Mouse (Mus musculus) kidney, postnatal 10 days (tissue): ENCODE data around the gene Traf2.

ENCODE experiments used
- DNase-seq: peaks from one replicate; pipeline ENCODE4 v3.0.0; 2021; ENCODE audit warnings: mixed read lengths

Gene Traf2

GRCm38 (mm10) chr2:25546811-25547491 lies at the start of gene Traf2:
Gene Traf2 (minus strand): TSS chr2:25546940.
- DNase-seq: peak; percentile 99

- DNase-seq: no peak
Observed at GRCm38 (mm10) chr2:25591863-25592262, 45.1 kb upstream of the Traf2 start.

GRCm38 (mm10) chr2:25588227-25588907 lies 41.6 kb upstream of the Traf2 start:
- no peak for DNase-seq

DNA sequence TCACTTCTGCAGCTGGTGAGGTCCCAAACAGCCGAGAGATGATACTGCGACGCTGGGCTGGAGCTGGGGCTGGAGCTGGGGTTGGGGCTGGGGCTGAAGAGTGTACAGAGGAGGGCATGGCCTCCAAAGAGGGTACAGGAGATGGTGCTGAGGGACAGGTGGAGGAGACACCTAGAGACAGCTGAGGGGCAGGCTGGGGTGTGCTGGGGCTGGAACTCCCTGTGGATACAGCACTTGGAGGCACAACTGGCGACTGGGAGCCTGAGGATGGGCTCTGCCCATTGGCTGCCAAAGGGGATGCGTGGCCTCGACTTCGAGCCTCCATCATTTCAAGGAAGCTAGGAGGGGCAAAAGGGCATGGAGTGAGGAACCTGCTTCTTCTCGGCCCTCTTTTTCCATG lies 40.5 kb upstream of the Traf2 start:
- DNase-seq: no peak

GRCm38 (mm10) chr2:25585601-25586000 lies 38.9 kb upstream of the Traf2 start:
- DNase-seq: no peak

- no peak for DNase-seq
Observed at GRCm38 (mm10) chr2:25584856-25585255, 38.1 kb upstream of the Traf2 start.

DNA sequence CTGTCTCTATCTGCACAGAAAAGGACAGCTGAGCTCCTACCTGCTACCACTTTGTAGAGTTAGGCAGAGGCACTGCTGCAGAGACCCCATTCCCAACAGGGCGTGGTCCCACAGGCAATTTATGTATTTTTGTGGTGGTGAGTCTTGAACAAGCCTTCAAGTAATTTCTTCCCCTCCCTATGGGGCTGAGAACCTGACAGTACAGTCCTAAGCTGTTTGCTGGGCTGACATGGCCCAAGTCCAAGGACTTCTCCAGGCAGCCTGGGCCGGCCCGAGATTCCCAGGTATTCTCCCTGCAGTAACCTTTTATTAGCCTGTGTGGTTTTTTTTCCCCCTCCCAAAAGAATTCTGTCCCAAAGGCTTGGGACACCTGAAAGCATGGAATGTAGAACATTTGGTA lies 37.4 kb upstream of the Traf2 start:
- DNase-seq: no peak

GRCm38 (mm10) chr2:25583571-25583970 lies 36.8 kb upstream of the Traf2 start:
- no peak for DNase-seq

- no peak for DNase-seq
Observed at GRCm38 (mm10) chr2:25583120-25583481, 36.4 kb upstream of the Traf2 start.

- peak; percentile 60 for DNase-seq
Observed at GRCm38 (mm10) chr2:25582466-25583119, 35.9 kb upstream of the Traf2 start.

- no peak for DNase-seq
Observed at GRCm38 (mm10) chr2:25581901-25582301, 35.2 kb upstream of the Traf2 start.

DNA sequence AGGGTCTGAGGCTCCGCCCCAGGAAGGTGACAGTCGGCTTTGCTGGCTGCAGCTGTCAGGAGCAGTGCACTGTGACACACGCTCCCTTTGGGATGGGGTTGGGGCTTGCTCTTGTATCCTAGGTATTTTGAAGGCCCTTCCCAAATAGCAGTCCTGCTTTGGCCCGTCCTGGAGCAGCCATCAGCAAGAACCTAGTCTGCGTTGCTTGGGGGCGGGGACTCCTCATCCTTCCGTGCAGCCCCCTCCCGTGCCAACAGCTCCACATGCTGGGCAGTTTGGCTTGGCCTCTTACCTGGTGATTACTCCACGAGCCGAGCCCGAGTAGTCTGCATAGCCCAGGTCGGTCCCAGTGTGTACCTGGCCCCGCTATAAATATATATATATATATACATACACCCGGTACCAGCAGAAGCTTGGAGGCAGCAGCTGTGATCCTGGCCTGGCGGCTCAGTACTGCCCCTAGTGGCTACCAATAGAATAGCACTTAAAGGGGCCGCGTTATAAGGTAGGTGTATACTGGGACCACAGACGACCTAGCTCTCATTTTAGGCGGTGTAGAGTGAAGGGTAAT lies 34.6 kb upstream of the Traf2 start, which contains the start of gene Ajm1:
Gene Ajm1 (minus strand): TSS at position 464 of the 571 bp plus-strand sequence.
- peak; percentile 68 for DNase-seq

DNA sequence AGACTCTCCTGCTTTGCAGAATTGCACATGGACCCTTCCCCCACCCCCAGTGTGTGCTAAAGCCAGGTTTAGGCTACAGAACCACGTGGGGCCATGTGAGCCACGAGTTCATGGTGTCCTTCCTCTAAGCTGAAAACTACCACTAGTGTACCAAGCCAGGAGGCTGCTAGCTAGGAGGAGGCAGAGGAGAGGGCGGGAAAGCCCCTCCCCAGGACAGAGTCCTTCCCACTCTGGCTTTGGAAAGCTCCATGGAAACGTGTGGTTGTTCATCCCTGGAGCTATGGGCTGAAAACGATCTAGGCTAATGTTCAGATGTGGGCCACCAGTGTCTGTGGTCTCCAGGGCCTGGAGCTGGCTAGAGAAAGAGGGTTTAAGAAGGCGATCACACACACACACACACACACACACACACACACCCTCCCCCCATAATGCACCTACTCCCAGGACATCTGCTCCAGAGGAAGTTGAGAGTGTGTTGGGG lies 33.9 kb upstream of the Traf2 start:
- DNase-seq: no peak

DNA sequence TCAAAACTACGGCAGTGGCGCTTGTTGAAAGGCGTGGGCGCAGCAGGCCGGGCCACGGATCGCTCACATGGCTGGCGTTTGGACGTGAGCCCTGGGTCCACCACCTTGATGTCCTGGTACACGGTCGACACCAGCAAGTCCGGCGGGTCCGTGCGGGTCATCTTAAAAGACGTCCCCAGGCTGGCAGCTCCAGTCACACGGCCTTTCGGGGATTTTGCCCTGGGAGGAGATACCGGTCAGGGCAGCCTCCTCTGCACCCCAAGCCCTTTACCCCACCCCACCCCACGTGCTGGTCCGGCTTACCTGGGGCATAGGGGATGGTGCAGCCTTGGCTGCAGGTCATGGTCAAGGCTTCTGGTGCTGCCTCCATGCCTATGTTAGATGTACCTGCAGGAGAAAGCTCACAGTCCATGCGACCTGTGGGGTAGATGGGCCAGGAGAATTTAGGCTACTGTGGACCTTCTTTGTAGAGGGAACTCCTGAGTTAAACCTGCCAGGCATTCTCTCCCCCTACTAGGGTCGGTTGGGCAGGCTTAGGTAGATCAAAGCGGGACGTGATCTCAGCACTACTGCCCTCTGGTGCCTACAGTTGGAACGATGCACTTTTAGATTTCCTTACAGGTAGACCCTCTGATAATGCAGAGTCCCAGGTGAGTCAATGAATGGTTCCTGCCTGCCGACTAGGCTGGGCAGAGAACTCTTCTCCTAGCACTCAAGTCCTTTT lies 33.2 kb upstream of the Traf2 start:
- peak; percentile 66 for DNase-seq

DNA sequence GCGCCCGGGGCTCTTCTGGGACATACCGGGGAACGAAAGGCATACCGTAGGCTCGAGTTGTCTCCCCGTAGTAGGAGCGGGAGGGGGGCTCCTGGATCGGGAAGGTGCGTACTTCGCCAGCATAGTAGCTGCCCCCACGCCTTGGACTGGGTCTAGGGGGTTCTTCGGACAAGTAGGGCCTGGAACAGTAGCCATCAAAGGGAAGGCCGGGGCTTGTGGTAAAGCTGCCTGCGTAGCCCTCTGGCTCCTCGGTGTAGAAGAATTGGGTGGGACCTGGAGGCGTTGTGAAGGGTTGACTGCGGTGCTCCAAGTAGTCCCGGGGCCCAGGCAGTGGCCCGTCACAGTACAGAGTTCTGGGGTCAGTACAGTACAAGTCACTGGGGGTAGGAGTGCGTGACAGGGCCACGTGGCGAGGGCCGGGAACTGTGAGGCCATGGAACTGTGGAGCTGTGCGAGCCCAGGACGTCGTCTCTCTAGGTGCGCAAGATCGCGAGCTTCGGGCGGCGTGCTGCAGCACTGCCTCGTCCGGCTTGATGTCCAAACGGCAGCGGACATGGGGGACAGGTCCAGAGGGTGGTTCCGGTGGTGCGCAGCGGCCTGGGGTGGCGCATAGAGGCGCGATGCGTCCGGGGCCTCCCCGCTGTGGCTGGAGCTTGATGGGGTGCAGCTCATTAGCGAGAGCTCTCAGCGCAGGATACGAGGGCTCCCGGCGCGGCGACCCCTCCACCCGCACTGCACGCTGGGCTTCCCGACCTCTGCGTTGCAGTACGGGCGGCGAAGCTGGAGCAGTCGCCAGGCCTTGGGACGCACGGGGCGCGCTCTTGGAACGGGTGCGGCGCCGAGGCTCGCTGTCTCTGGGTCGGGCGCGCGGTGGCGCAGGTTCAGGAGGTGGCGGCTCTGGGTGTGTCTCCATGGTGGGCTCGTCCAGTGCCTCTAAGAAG lies 32.3 kb upstream of the Traf2 start:
- peak; percentile 34 for DNase-seq

GRCm38 (mm10) chr2:25577951-25578795 lies 31.4 kb upstream of the Traf2 start:
- DNase-seq: peak; percentile 57

DNA sequence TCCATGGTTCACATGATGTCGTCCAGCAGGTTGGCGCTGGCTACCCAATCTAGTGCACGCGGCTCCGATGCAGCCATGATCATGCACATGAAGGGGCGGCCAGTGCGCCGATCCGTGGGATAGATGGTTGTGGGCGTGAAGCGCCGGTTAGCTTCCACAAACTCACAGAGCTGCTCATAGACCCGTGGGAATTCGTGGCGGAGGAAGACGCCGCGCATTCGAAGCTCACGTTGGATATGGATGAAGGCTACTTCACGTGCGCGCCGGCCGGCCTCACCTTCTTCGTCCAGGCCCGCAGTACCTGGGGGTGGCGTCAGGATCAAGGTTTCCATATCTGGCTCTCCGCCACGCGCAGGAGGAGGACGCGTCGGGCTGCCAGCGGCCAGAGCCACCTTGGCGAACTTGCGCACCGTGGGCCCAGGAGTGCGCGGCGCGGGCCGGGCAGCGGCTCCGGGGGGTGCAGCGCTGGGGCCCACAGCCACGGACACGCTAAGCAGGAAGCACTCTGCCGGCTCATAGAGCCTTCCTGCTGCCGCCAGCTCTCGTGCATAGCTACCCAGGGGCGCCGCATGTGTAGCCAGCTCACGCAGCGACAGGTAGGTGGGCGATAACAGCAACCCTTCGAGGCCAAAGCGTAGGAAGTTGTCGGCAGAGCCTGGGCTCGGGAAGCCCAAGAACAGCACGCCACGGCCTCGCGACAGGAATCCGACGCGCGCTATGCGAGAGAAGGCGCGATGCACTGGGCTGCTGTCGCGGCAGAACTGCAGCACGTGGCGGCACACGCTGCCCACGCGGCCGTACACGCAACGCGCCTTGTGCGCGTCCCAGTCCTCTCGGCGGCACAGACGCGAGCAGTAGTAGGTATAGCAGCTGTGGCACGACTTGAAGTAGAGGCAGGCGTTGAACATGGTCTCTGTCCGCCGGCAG lies 30.5 kb upstream of the Traf2 start:
- DNase-seq: no peak

DNA sequence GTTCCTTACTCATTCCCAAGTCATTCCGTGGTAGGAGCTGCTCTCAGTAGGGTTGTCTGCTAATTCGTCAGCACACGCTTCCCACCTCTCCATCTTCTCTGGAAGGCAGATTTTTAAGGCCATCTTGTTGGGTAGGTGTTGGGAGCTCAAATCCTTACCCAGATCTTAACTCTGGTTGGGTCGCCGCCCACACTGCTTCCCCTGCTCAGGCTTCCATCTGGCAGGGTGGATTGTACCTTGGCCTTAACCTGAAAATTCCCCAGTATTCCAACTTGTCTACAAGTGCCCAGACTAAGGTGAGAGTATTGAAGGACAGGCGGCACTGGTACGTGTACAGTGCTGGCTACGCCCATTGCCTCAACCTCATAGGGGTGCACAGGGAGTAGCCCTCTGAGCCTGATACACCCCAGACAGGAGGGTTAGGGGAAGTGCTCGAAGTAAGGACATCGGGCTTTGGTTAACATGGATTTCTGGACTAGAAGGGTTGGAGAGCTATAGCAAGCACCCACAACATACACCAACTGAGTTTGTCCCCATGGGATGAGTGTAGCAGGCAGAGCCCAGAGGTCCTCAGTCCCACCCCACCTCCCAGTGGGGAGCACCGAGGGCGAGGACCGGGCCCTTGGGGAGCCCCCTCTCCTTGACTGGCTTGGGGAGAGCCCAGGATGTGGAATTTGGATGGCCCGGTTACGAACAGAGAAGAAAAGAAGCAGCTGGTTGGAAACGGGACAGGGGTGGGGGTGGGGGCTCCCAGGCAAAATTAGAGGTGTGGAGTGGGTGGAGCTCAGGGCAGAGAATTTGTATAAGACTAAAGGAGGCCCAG lies 29.5 kb upstream of the Traf2 start:
- no peak for DNase-seq
